Mouse (Mus musculus): ENCODE measurements around the gene Hoxa3.

Gene Hoxa3

GRCm38 (mm10) chr6:52180726-52181125, 32.4 kb downstream of the Hoxa3 start:
- DNase-seq = no peak

- DNase-seq = no peak
Observed at GRCm38 (mm10) chr6:52180213-52180710, 32.9 kb downstream of the Hoxa3 start.

GRCm38 (mm10) chr6:52179690-52180089, 33.4 kb downstream of the Hoxa3 start:
- DNase-seq = no peak

GRCm38 (mm10) chr6:52178918-52179665, 34.0 kb downstream of the Hoxa3 start:
- no peak for DNase-seq

- no peak for DNase-seq
Observed at GRCm38 (mm10) chr6:52177806-52178205, 35.3 kb downstream of the Hoxa3 start.

- no peak for DNase-seq
Observed at GRCm38 (mm10) chr6:52177061-52177735, 35.9 kb downstream of the Hoxa3 start, which contains the start of gene 5730596B20Rik. Gene 5730596B20Rik (plus strand): TSS chr6:52177498.

GRCm38 (mm10) chr6:52176391-52176790, 36.7 kb downstream of the Hoxa3 start:
- DNase-seq = no peak

GRCm38 (mm10) chr6:52175864-52176263, 37.3 kb downstream of the Hoxa3 start:
- DNase-seq = no peak

GRCm38 (mm10) chr6:52174968-52175751, 38.0 kb downstream of the Hoxa3 start:
- DNase-seq = no peak

GRCm38 (mm10) chr6:52173648-52174047, 39.5 kb downstream of the Hoxa3 start:
- DNase-seq = no peak

GRCm38 (mm10) chr6:52172501-52172900, 40.6 kb downstream of the Hoxa3 start:
- DNase-seq = no peak

- DNase-seq = no peak
Observed at GRCm38 (mm10) chr6:52171938-52172337, 41.2 kb downstream of the Hoxa3 start.

GRCm38 (mm10) chr6:52171331-52171730, 41.8 kb downstream of the Hoxa3 start:
- DNase-seq = no peak

GRCm38 (mm10) chr6:52170898-52171223, 42.3 kb downstream of the Hoxa3 start:
- no peak for DNase-seq

GRCm38 (mm10) chr6:52170166-52170897, 42.8 kb downstream of the Hoxa3 start:
- DNase-seq = no peak

GRCm38 (mm10) chr6:52169499-52170165, 43.5 kb downstream of the Hoxa3 start:
- no peak for DNase-seq

- no peak for DNase-seq
Observed at GRCm38 (mm10) chr6:52168191-52169055, 44.7 kb downstream of the Hoxa3 start.

- no peak for DNase-seq
Observed at GRCm38 (mm10) chr6:52167736-52168161, 45.4 kb downstream of the Hoxa3 start.

- no peak for DNase-seq
Observed at GRCm38 (mm10) chr6:52167176-52167575, 46.0 kb downstream of the Hoxa3 start.

- DNase-seq = no peak
Observed at GRCm38 (mm10) chr6:52166431-52167077, 46.6 kb downstream of the Hoxa3 start.
